Mouse (Mus musculus): Measurements from ENCODE around the gene Steap3.

DNA sequence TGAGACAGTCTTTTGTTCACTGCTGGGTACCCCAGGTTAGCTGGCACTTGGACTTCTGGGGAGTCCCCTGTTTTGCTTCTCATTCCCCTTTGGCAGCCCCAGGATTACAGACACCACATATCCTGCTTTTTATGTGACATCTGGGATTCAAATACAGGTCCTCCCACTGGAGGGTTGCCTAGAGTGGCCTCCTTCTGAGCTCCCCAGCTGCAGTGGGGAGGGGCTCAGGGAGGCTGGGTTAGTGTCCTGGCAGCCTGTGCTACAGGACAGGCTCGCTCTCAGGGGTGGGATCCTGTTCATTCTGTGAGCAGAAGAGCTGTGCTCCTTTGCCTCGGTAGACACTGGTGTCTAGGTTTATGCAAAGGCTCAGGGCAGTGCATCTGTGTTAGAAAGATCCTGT, 51.2 kb downstream of the Steap3 start:
- no peak for TF ChIP-seq CTCF (IDR thresholded peaks at IDR 0.05; ENCODE audit: control insufficient read depth, insufficient read depth, insufficient replicate concordance, low read depth, low read length)
- TF ChIP-seq POLR2A (IDR thresholded peaks at IDR 0.05; ENCODE audit: control insufficient read depth, low read depth, low read length), result no peak
